Mouse (Mus musculus) G1E (cell line): ENCODE data around the gene Lcor.

Experiments
- CTCF ChIP-seq: IDR thresholded peaks from 2 replicates; pipeline ENCODE4 v1.5.1; 2012; ENCODE audit warnings: low read depth, low read length, inconsistent platforms, mixed read lengths
- GATA1 ChIP-seq: IDR thresholded peaks from 2 replicates; pipeline ENCODE4 v1.6.1; 2012; ENCODE audit warnings: borderline replicate concordance, low read length, inconsistent platforms, mixed read lengths
- POLR2AphosphoS5 ChIP-seq: IDR thresholded peaks from 2 replicates; pipeline ENCODE4 v1.6.1; 2012; ENCODE audit warnings: low read depth, low read length, inconsistent platforms; ENCODE audit not compliant: insufficient replicate concordance
- TAL1 ChIP-seq: conservative IDR thresholded peaks from 2 replicates; pipeline ENCODE4 v1.6.1; 2012; ENCODE audit warnings: low read depth, low read length, inconsistent platforms, mixed read lengths

GRCm38 (mm10) chr19:41611683-41612082 lies 129.2 kb downstream of the Lcor start:
- no peak for TF ChIP-seq CTCF
- no peak for TF ChIP-seq POLR2AphosphoS5
- no peak for TF ChIP-seq TAL1
- TF ChIP-seq GATA1 = no peak
